Mouse (Mus musculus): Measurements from ENCODE around the gene Gm21060. TPM values are rescaled to one million over a fixed set of nuclear protein-coding genes. Genes with fewer than 3 reads are reported as not detected.
"Not testable (repeated sequence)": the region's sequence is repeated elsewhere in the genome, so short reads cannot be mapped to it uniquely, and the experiment has no call there.

The Gm21060 gene
- polyA plus RNA-seq (2015; fragmentation: Nextera tagmentation; extraction: Ambion mirVana), result not detected in 2 replicates

GRCm38 (mm10) chr19:61296969-61297368, at the start of gene Gm21060:
Gene Gm21060 (minus strand): TSS chr19:61297069.
- WGBS, result 94% methylated on average over 2 of the region's 2 CpGs
- no peak for ATAC-seq
- Histone ChIP-seq H3K27me3 (replicated peaks; ENCODE audit: control insufficient read depth, insufficient read depth, low read length) (no peaks in the 10 kb centered on the region), H3K4me3 (ENCODE audit: low read length) (no peak within 1 kb of the TSS), H3K36me3 (ENCODE audit: control insufficient read depth, insufficient read depth, low read length) (no peaks in the 10 kb centered on the region), H3K27ac (ENCODE audit: low read length) (no peak within 1 kb of the TSS), H3K4me2 (ENCODE audit: low read depth, low read length) (no peak within 1 kb of the TSS), H3K4me1 (ENCODE audit: control insufficient read depth, insufficient read depth, low read length) (no peaks in the 10 kb centered on the region), H3K9ac (ENCODE audit: low read depth, low read length) (no peak within 1 kb of the TSS), H3K9me3 (ENCODE audit: control insufficient read depth, low read length) (no peaks in the 10 kb centered on the region)

GRCm38 (mm10) chr19:61320844-61321243, 24.0 kb upstream of the Gm21060 start:
- WGBS, result 83% methylated on average over 3 of the region's 3 CpGs
- not testable (repeated sequence) for H3K9me3 ChIP-seq (ENCODE audit: control insufficient read depth, low read length); H3K4me2 ChIP-seq (ENCODE audit: low read depth, low read length); H3K36me3 ChIP-seq (ENCODE audit: control insufficient read depth, insufficient read depth, low read length); H3K4me3 ChIP-seq (ENCODE audit: low read length); H3K27me3 ChIP-seq (replicated peaks; ENCODE audit: control insufficient read depth, insufficient read depth, low read length); H3K4me1 ChIP-seq (ENCODE audit: control insufficient read depth, insufficient read depth, low read length); ATAC-seq; H3K27ac ChIP-seq (ENCODE audit: low read length); H3K9ac ChIP-seq (ENCODE audit: low read depth, low read length)

GRCm38 (mm10) chr19:61313185-61313584, 16.3 kb upstream of the Gm21060 start:
- not testable (repeated sequence) for H3K4me2 ChIP-seq (ENCODE audit: low read depth, low read length); H3K9ac ChIP-seq (ENCODE audit: low read depth, low read length); H3K27ac ChIP-seq (ENCODE audit: low read length); H3K36me3 ChIP-seq (ENCODE audit: control insufficient read depth, insufficient read depth, low read length); H3K4me1 ChIP-seq (ENCODE audit: control insufficient read depth, insufficient read depth, low read length); ATAC-seq; H3K4me3 ChIP-seq (ENCODE audit: low read length); H3K9me3 ChIP-seq (ENCODE audit: control insufficient read depth, low read length); H3K27me3 ChIP-seq (replicated peaks; ENCODE audit: control insufficient read depth, insufficient read depth, low read length)
- 43% methylated on average over 11 of the region's 11 CpGs for WGBS

GRCm38 (mm10) chr19:61312400-61312799, 15.5 kb upstream of the Gm21060 start:
- not testable (repeated sequence) for H3K27me3 ChIP-seq (replicated peaks; ENCODE audit: control insufficient read depth, insufficient read depth, low read length); ATAC-seq; H3K27ac ChIP-seq (ENCODE audit: low read length); H3K4me2 ChIP-seq (ENCODE audit: low read depth, low read length); H3K9me3 ChIP-seq (ENCODE audit: control insufficient read depth, low read length); H3K9ac ChIP-seq (ENCODE audit: low read depth, low read length); H3K4me3 ChIP-seq (ENCODE audit: low read length); H3K36me3 ChIP-seq (ENCODE audit: control insufficient read depth, insufficient read depth, low read length); H3K4me1 ChIP-seq (ENCODE audit: control insufficient read depth, insufficient read depth, low read length)
- 85% methylated on average over 8 of the region's 10 CpGs for whole genome bisulfite sequencing

- not testable (repeated sequence) for H3K9me3 ChIP-seq (ENCODE audit: control insufficient read depth, low read length); H3K27ac ChIP-seq (ENCODE audit: low read length); H3K9ac ChIP-seq (ENCODE audit: low read depth, low read length); ATAC-seq; H3K27me3 ChIP-seq (replicated peaks; ENCODE audit: control insufficient read depth, insufficient read depth, low read length); H3K4me3 ChIP-seq (ENCODE audit: low read length); H3K36me3 ChIP-seq (ENCODE audit: control insufficient read depth, insufficient read depth, low read length); H3K4me2 ChIP-seq (ENCODE audit: low read depth, low read length); H3K4me1 ChIP-seq (ENCODE audit: control insufficient read depth, insufficient read depth, low read length)
- WGBS, result 57% methylated on average over 1 of the region's 1 CpGs
Measured at GRCm38 (mm10) chr19:61308083-61308482, 11.2 kb upstream of the Gm21060 start.

GRCm38 (mm10) chr19:61285033-61285432, 11.8 kb downstream of the Gm21060 start:
- not testable (repeated sequence) for H3K4me3 ChIP-seq (ENCODE audit: low read length); H3K4me2 ChIP-seq (ENCODE audit: low read depth, low read length); H3K9ac ChIP-seq (ENCODE audit: low read depth, low read length); H3K27me3 ChIP-seq (replicated peaks; ENCODE audit: control insufficient read depth, insufficient read depth, low read length); H3K4me1 ChIP-seq (ENCODE audit: control insufficient read depth, insufficient read depth, low read length); H3K9me3 ChIP-seq (ENCODE audit: control insufficient read depth, low read length); H3K36me3 ChIP-seq (ENCODE audit: control insufficient read depth, insufficient read depth, low read length); ATAC-seq; H3K27ac ChIP-seq (ENCODE audit: low read length)
- WGBS, result 70% methylated on average over 4 of the region's 4 CpGs

GRCm38 (mm10) chr19:61283581-61283980, 13.3 kb downstream of the Gm21060 start:
- H3K4me1 ChIP-seq (ENCODE audit: control insufficient read depth, insufficient read depth, low read length), result no peaks in the 10 kb centered on the region
- H3K36me3 ChIP-seq (ENCODE audit: control insufficient read depth, insufficient read depth, low read length), result no peaks in the 10 kb centered on the region
- H3K4me2 ChIP-seq (ENCODE audit: low read depth, low read length), result no peak overlapping the region
- H3K27ac ChIP-seq (ENCODE audit: low read length), result no peak overlapping the region
- no peaks in the 10 kb centered on the region for H3K27me3 ChIP-seq (replicated peaks; ENCODE audit: control insufficient read depth, insufficient read depth, low read length)
- 48% methylated on average over 1 of the region's 1 CpGs for WGBS
- H3K9ac ChIP-seq (ENCODE audit: low read depth, low read length), result no peak overlapping the region
- ATAC-seq, result no peak
- no peaks in the 10 kb centered on the region for H3K9me3 ChIP-seq (ENCODE audit: control insufficient read depth, low read length)
- no peak overlapping the region for H3K4me3 ChIP-seq (ENCODE audit: low read length)

GRCm38 (mm10) chr19:61275446-61275845, 21.4 kb downstream of the Gm21060 start:
- H3K36me3 ChIP-seq (ENCODE audit: control insufficient read depth, insufficient read depth, low read length), result no peaks in the 10 kb centered on the region
- no peak overlapping the region for H3K4me3 ChIP-seq (ENCODE audit: low read length)
- no peaks in the 10 kb centered on the region for H3K27me3 ChIP-seq (replicated peaks; ENCODE audit: control insufficient read depth, insufficient read depth, low read length)
- H3K9ac ChIP-seq (ENCODE audit: low read depth, low read length), result no peak overlapping the region
- WGBS, result 71% methylated on average over 1 of the region's 1 CpGs
- H3K4me2 ChIP-seq (ENCODE audit: low read depth, low read length), result no peak overlapping the region
- H3K4me1 ChIP-seq (ENCODE audit: control insufficient read depth, insufficient read depth, low read length), result no peaks in the 10 kb centered on the region
- H3K9me3 ChIP-seq (ENCODE audit: control insufficient read depth, low read length), result no peaks in the 10 kb centered on the region
- no peak overlapping the region for H3K27ac ChIP-seq (ENCODE audit: low read length)
- no peak for ATAC-seq

GRCm38 (mm10) chr19:61269141-61269540, 27.7 kb downstream of the Gm21060 start:
- 31% methylated on average over 11 of the region's 11 CpGs for WGBS
- ATAC-seq; H3K4me1 ChIP-seq (ENCODE audit: control insufficient read depth, insufficient read depth, low read length); H3K27ac ChIP-seq (ENCODE audit: low read length); H3K4me3 ChIP-seq (ENCODE audit: low read length); H3K4me2 ChIP-seq (ENCODE audit: low read depth, low read length); H3K27me3 ChIP-seq (replicated peaks; ENCODE audit: control insufficient read depth, insufficient read depth, low read length); H3K9me3 ChIP-seq (ENCODE audit: control insufficient read depth, low read length); H3K9ac ChIP-seq (ENCODE audit: low read depth, low read length); H3K36me3 ChIP-seq (ENCODE audit: control insufficient read depth, insufficient read depth, low read length): not testable (repeated sequence)

GRCm38 (mm10) chr19:61267141-61267540, 29.7 kb downstream of the Gm21060 start:
- WGBS, result 22% methylated on average over 7 of the region's 7 CpGs
- no peaks in the 10 kb centered on the region for H3K9me3 ChIP-seq (ENCODE audit: control insufficient read depth, low read length)
- no peak for ATAC-seq
- H3K4me2 ChIP-seq (ENCODE audit: low read depth, low read length), result no peak overlapping the region
- H3K4me3 ChIP-seq (ENCODE audit: low read length), result no peak overlapping the region
- H3K36me3 ChIP-seq (ENCODE audit: control insufficient read depth, insufficient read depth, low read length), result no peaks in the 10 kb centered on the region
- H3K27me3 ChIP-seq (replicated peaks; ENCODE audit: control insufficient read depth, insufficient read depth, low read length), result no peaks in the 10 kb centered on the region
- H3K4me1 ChIP-seq (ENCODE audit: control insufficient read depth, insufficient read depth, low read length), result no peaks in the 10 kb centered on the region
- H3K9ac ChIP-seq (ENCODE audit: low read depth, low read length), result no peak overlapping the region
- no peak overlapping the region for H3K27ac ChIP-seq (ENCODE audit: low read length)
